Mouse (Mus musculus) liver, adult 2 months (tissue): Measurements from ENCODE around the gene Mpv17l2.

Experiments
- CTCF ChIP-seq: fragments of 200-500 bp; IDR thresholded peaks from 2 replicates; pipeline ENCODE4 v1.5.1; 2011; ENCODE audit warnings: low read depth, low read length, control low read depth
- POLR2A ChIP-seq: fragments of 200-500 bp; IDR thresholded peaks from 2 replicates; pipeline ENCODE4 v1.6.1; 2011; ENCODE audit warnings: low read length, control low read depth; ENCODE audit not compliant: insufficient read depth; ENCODE audit errors: extremely low read depth

GRCm38 (mm10) chr8:70780093-70780492 is 19.3 kb upstream of the Mpv17l2 start:
- no peak for TF ChIP-seq POLR2A
- no peak for TF ChIP-seq CTCF
